Mouse (Mus musculus): ENCODE data around the gene Plcb1. TPM values are rescaled to one million over a fixed set of nuclear protein-coding genes. Genes with fewer than 3 reads are reported as not detected.
"Not testable (repeated sequence)": the region's sequence is repeated elsewhere in the genome, so short reads cannot be mapped to it uniquely, and the experiment has no call there.

The Plcb1 gene
- polyA plus RNA-seq, 1 experiment, result 66.5 TPM

DNA sequence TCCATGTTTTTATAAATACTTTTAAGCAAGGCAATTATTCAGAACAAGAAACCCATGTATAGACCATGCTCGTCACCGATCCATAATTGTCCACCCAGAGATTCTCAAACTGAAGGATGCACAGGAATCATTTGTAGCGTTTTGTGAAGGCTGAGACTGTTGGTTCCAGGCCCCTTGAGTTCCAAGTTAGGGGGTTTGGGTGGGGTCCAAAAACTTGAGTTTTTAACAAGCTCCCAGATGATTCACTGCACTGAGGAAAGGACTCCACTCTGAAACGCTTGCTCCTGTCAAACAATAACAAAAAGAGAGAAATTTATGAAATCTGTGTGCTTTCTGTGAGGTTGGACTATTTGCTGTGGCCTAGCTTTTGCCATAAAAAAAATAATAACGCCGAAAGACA, 186.5 kb downstream of the Plcb1 start:
- H3K27ac ChIP-seq (ENCODE audit: insufficient read depth, low read length), result no peak overlapping the region
- no peak overlapping the region for H3K4me3 ChIP-seq (ENCODE audit: insufficient read depth, low read length)
- peaks cover 2% of the 10 kb centered on the region for H3K4me1 ChIP-seq (ENCODE audit: control insufficient read depth, insufficient read depth, low read length)
- TF ChIP-seq CTCF (IDR thresholded peaks at IDR 0.05; ENCODE audit: extremely low read depth, insufficient read depth, low read length), result no peak
- no peak for TF ChIP-seq POLR2A (IDR thresholded peaks at IDR 0.05; ENCODE audit: extremely low read depth, insufficient read depth, low read length)

DNA sequence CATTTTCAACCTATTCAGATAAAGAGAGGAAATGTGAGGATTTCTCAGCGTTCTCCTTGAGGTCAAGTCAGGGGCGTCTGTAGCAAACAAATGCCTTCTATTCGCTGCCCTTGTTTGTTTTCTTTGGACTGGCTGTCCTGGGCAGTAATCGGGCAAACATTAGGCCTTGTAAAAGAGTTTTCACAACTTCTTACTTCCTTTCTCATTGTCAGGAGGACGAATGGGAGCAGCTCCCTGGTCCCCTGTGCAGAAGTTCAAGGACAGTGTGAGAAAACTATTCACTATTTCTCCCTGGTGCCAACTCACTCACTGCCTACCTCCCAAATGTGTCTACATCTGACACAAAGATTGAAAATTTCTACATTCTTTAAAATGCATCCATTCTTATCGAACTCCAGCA, 188.8 kb downstream of the Plcb1 start:
- TF ChIP-seq POLR2A (IDR thresholded peaks at IDR 0.05; ENCODE audit: extremely low read depth, insufficient read depth, low read length) (no peak), CTCF (IDR thresholded peaks at IDR 0.05; ENCODE audit: extremely low read depth, insufficient read depth, low read length) (no peak)
- no peak overlapping the region for H3K4me3 ChIP-seq (ENCODE audit: insufficient read depth, low read length)
- no peak overlapping the region for H3K27ac ChIP-seq (ENCODE audit: insufficient read depth, low read length)
- H3K4me1 ChIP-seq (ENCODE audit: control insufficient read depth, insufficient read depth, low read length), result peaks cover 6% of the 10 kb centered on the region

DNA sequence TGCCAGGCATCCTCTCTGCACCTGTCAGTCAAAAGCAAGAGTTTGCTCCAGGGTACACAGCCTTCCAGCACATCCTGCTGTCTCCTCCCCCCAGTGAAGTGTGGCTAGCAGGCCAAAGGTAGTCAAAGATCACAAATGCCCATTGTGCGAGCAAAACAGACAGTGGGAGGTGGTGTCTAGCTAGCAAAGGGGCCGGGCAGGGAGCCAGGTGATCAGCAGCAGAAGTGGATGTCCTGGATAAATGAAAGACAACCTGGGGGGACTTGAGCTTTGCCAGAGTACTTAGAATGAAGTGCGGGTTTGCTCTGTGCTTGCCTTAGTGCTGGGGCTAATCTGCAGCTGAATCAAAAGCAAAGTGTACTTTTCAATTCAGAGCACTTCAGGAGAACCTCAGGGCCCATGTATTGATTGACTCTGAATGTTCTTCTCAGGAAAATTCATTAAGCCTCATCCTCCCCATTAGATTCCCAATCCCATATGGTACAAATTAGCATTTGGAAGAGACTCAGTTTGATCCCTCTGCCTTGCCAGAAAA, 191.0 kb downstream of the Plcb1 start:
- H3K27ac ChIP-seq (ENCODE audit: insufficient read depth, low read length), result 0 out of 2 replicates have a peak overlapping the region, but pooled peaks have one; percentile 3
- H3K4me1 ChIP-seq (ENCODE audit: control insufficient read depth, insufficient read depth, low read length), result peaks cover 6% of the 10 kb centered on the region
- no peak for TF ChIP-seq POLR2A (IDR thresholded peaks at IDR 0.05; ENCODE audit: extremely low read depth, insufficient read depth, low read length)
- TF ChIP-seq CTCF (IDR thresholded peaks at IDR 0.05; ENCODE audit: extremely low read depth, insufficient read depth, low read length), result no peak

DNA sequence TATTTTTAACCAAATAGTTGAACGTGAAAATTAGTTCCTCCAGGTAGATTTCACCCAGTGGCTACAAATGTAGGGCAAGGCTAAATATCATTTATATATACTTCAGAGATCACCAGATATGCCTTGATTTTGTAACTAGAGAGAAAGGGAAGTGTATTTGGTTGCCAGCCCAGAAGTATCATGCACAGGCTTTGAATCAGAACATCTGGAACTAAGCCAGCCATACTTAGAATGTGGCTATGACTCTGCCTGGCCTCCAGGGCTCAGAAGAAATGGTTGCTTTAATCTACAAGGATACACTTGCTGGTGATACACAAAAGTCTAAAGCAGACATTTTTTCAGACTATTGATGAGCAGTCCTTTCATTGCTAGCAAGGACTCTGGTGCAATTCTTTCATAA, 191.8 kb downstream of the Plcb1 start:
- Histone ChIP-seq H3K4me1 (ENCODE audit: control insufficient read depth, insufficient read depth, low read length) (peaks cover 6% of the 10 kb centered on the region), H3K27ac (ENCODE audit: insufficient read depth, low read length) (no peak overlapping the region), H3K4me3 (ENCODE audit: insufficient read depth, low read length) (no peak overlapping the region)
- TF ChIP-seq POLR2A (IDR thresholded peaks at IDR 0.05; ENCODE audit: extremely low read depth, insufficient read depth, low read length) (no peak), CTCF (IDR thresholded peaks at IDR 0.05; ENCODE audit: extremely low read depth, insufficient read depth, low read length) (no peak)

More for the DNA sequence above, 191.0 kb downstream of the Plcb1 start:
- H3K4me3 ChIP-seq (ENCODE audit: insufficient read depth, low read length), result no peak overlapping the region

DNA sequence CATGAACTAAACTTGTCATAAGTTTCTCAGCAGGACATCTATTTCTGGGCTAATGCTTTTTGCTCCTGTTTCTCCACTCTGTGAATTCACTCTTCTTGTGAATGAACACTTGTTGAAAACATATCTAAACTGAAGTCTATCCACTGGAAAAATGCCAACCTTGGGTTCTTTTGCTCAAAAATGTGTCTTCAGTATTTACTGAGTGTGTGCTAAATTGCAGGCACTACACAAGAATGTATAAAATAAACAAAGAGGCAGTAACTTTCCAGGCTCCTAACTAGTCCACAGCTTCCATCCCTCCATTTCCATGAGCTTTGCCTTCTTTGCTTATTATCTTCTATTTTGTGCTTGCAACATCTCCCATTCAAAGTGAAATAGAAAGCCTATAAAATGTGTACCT, 195.5 kb downstream of the Plcb1 start:
- H3K27ac ChIP-seq (ENCODE audit: insufficient read depth, low read length), result no peak overlapping the region
- TF ChIP-seq POLR2A (IDR thresholded peaks at IDR 0.05; ENCODE audit: extremely low read depth, insufficient read depth, low read length), result no peak
- TF ChIP-seq CTCF (IDR thresholded peaks at IDR 0.05; ENCODE audit: extremely low read depth, insufficient read depth, low read length), result no peak
- H3K4me1 ChIP-seq (ENCODE audit: control insufficient read depth, insufficient read depth, low read length), result peaks cover 3% of the 10 kb centered on the region; the same call in 1 of the 2 replicates
- H3K4me3 ChIP-seq (ENCODE audit: insufficient read depth, low read length), result no peak overlapping the region

DNA sequence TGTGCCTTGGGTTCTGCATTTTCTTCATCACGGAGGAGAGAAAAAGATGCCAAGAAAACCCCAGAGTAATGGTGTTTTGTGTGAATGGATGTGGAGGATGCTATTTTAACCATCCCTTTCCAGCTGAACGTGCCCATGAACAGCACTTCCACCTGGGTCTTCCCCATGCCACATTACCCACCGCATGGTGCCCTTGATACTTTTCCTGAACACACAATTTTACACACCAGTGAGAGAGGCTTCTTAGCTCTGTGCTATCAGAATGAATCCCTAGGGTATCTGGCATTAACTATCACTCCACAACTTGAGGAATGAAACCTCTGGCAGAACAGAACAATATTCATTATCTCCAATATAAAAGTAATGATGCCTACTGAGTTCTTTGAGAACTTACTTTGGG, 199.0 kb downstream of the Plcb1 start:
- H3K4me3 ChIP-seq (ENCODE audit: insufficient read depth, low read length), result no peak overlapping the region
- H3K4me1 ChIP-seq (ENCODE audit: control insufficient read depth, insufficient read depth, low read length), result no peaks in the 10 kb centered on the region; the same call in 1 of the 2 replicates
- H3K27ac ChIP-seq (ENCODE audit: insufficient read depth, low read length), result no peak overlapping the region
- no peak for TF ChIP-seq POLR2A (IDR thresholded peaks at IDR 0.05; ENCODE audit: extremely low read depth, insufficient read depth, low read length)
- TF ChIP-seq CTCF (IDR thresholded peaks at IDR 0.05; ENCODE audit: extremely low read depth, insufficient read depth, low read length), result no peak

DNA sequence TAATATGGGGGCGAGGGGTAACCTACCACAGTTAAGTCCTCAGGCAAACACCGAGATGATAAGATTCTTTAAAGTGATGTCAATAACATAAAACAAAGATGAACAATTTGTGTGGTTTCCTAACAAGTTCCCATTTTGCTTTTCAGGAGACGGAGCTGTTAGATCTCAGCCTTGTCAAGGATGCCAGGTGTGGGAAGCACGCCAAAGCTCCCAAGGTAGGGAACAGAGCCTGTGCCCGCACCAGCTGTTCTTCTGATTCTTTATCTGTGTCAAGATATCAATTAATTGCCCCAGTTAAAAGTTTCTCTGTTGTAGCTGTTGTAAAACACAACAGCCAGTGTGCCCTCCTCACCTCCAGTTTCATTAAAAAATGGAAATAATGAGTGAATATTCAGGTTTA, 202.1 kb downstream of the Plcb1 start:
- no peak overlapping the region for H3K4me3 ChIP-seq (ENCODE audit: insufficient read depth, low read length)

DNA sequence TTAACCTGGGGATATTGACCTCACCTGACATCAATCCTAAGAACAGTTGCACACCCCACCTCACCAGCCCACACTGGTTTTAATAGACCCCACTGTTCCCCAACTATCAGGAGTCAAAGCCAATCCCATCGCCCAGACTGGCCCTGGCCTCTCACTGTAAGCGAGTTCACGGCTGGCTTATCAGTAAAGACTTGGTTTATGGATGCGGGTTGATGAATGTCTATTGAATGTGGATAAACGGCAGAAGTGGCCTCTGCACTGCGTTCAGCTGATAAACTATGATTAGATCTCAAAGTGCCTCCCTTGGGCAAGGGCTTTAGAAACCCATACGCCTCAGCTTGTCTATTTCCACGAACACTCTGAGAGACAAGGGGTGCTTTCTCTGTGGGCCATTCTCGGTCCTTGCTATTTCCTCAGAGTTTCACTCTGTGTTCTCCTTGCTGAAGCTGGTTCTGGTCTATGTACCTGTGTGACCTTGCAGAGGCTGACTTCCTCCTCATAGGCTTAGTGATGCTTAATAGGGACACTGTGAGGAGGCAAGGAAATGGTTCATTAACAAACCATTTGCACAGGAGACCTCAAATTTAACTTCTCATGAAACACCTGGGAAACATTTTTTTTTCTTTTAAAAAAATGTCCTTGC, 203.9 kb downstream of the Plcb1 start:
- H3K27ac ChIP-seq (ENCODE audit: insufficient read depth, low read length), result no peak overlapping the region
- H3K4me1 ChIP-seq (ENCODE audit: control insufficient read depth, insufficient read depth, low read length), result no peaks in the 10 kb centered on the region; the same call in 1 of the 2 replicates
- TF ChIP-seq POLR2A (IDR thresholded peaks at IDR 0.05; ENCODE audit: extremely low read depth, insufficient read depth, low read length) (no peak), CTCF (IDR thresholded peaks at IDR 0.05; ENCODE audit: extremely low read depth, insufficient read depth, low read length) (no peak)
- H3K4me3 ChIP-seq (ENCODE audit: insufficient read depth, low read length), result no peak overlapping the region

More for the DNA sequence above, 202.1 kb downstream of the Plcb1 start:
- no peak for TF ChIP-seq CTCF (IDR thresholded peaks at IDR 0.05; ENCODE audit: extremely low read depth, insufficient read depth, low read length)
- no peak for TF ChIP-seq POLR2A (IDR thresholded peaks at IDR 0.05; ENCODE audit: extremely low read depth, insufficient read depth, low read length)
- no peaks in the 10 kb centered on the region; the same call in 1 of the 2 replicates for H3K4me1 ChIP-seq (ENCODE audit: control insufficient read depth, insufficient read depth, low read length)
- no peak overlapping the region for H3K27ac ChIP-seq (ENCODE audit: insufficient read depth, low read length)

DNA sequence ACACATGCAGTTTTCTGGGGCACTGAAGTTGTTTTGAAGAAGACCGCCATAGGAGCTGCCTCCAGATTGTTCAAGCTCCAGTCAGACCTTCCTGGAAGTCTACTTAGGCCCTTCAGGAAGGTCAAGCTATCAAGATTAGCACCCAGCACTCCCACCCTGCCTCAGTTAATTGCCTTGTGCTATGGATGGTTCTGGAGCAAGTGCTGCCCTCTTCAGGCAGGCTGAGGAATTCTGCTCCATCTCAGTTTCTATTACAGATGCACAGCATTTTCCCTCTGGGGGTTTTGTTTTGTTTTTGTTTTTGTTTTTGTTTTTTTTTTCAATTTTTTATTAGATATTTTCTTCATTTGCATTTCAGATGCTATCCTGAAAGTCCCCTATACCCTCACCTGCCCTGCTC, 221.3 kb downstream of the Plcb1 start:
- Histone ChIP-seq H3K27ac (ENCODE audit: insufficient read depth, low read length) (no peak overlapping the region), H3K4me1 (ENCODE audit: control insufficient read depth, insufficient read depth, low read length) (peaks cover 2% of the 10 kb centered on the region; the same call in 1 of the 2 replicates), H3K4me3 (ENCODE audit: insufficient read depth, low read length) (no peak overlapping the region)
- peak; percentile 50 for TF ChIP-seq CTCF (IDR thresholded peaks at IDR 0.05; ENCODE audit: extremely low read depth, insufficient read depth, low read length)
- TF ChIP-seq POLR2A (IDR thresholded peaks at IDR 0.05; ENCODE audit: extremely low read depth, insufficient read depth, low read length), result no peak

DNA sequence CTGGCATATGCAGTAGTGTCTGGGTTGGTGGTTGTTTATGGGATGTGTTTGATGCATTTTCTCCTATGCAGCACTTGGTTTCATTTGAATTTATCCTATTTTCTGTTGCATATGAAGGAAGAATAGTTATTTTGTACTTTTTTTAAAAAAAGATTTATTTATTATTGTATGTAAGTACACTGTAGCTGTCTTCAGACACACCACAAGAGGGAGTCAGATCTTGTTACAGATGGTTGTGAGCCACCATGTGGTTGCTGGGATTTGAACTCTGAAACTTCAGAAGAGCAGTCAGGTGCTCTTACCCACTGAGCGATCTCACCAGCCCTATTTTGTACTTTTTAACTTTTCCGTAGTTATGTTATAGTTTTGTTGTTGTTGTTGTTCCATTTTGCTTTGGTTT, 222.0 kb downstream of the Plcb1 start:
- H3K27ac ChIP-seq (ENCODE audit: insufficient read depth, low read length); H3K4me1 ChIP-seq (ENCODE audit: control insufficient read depth, insufficient read depth, low read length); H3K4me3 ChIP-seq (ENCODE audit: insufficient read depth, low read length): not testable (repeated sequence)
